Mouse (Mus musculus): ENCODE data around the gene Inpp5b. TPM values are rescaled to one million over a fixed set of nuclear protein-coding genes. Genes with fewer than 3 reads are reported as not detected.
"Not testable (repeated sequence)": the region's sequence is repeated elsewhere in the genome, so short reads cannot be mapped to it uniquely, and the experiment has no call there.

The Inpp5b gene
- polyA plus RNA-seq, 1 experiment from 2014 or later, result 21.0 TPM

DNA sequence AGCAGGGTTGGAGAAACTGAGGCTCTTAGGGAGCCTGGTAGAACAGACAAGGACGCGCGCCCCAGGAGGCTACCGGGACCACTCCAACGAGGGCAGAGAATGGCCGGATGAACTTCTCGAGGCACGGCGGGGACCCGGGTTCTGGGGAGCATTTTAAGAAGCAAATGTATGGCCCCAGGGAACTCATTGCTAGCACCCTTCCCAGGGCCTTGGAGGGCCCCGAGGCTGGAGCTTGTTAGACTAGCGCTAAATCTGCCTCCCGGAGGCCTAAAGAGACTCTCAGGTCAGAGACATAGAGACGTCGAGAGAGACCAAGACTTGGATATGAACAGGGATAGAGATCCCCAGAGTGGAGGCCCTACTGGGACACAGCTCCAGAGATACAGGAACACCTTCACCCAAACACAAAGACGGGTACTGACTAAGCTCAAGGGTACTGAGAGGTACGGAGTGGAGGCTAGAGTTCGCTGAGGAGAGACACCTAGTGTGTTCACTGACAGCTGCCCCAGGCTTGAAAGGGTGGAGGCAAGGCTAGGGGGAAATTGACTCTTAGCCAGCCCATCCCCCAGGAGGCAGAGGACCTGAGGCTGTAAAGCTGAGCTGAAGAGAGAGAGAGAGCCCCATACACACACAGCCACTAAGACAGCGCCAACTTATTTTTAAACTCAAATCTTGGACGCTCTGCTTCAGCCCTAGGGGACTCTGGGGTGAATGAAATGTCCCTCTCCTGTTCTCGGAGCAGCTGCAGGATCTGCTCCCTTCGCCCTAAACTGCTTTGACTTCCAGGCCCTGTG is 40.4 kb upstream of the Inpp5b start:
- WGBS, result 4% methylated on average over 22 of the region's 22 CpGs
- no peaks in the 10 kb centered on the region for H3K9me3 ChIP-seq (ENCODE audit: control insufficient read depth, low read length)
- peak overlapping the region; percentile 49 for H3K4me3 ChIP-seq (replicated peaks; ENCODE audit: low read length)
- H3K27ac ChIP-seq, result no peak overlapping the region
- ATAC-seq (ENCODE audit: low FRiP score) (no peak), DNase-seq (ENCODE audit: low spot score) (no peak)
- peaks cover 29% of the 10 kb centered on the region for H3K27me3 ChIP-seq (ENCODE audit: control insufficient read depth, insufficient read depth, low read length)
- H3K36me3 ChIP-seq (replicated peaks; ENCODE audit: control insufficient read depth, insufficient read depth), result no peaks in the 10 kb centered on the region
- peak overlapping the region; percentile 65 for H3K9ac ChIP-seq
- H3K4me1 ChIP-seq (replicated peaks; ENCODE audit: control insufficient read depth, insufficient read depth, low read length), result peaks cover 13% of the 10 kb centered on the region
- peak overlapping the region; percentile 88 for H3K4me2 ChIP-seq (replicated peaks)

DNA sequence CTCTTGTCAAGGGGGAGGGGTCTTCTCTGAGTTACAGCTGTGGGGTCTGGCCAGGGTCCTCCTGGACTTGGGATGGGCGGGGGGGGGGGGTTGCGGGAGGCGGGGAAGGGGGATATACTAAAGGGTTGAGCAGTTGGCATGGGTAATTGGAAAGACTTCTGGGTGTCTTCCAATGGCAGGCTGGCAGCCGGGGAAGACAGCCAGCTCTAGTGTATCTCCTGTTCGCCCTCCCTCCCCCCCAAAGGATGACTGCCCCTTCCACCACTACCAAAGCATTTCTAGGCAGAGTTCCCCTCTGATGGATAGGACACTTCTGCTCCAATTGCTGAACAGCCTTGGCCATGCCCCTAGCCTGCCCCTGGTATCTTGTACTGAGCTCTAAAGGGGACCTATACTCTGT is 39.7 kb upstream of the Inpp5b start:
- H3K36me3 ChIP-seq (replicated peaks; ENCODE audit: control insufficient read depth, insufficient read depth), result no peaks in the 10 kb centered on the region
- H3K9me3 ChIP-seq (ENCODE audit: control insufficient read depth, low read length), result no peaks in the 10 kb centered on the region
- H3K9ac ChIP-seq, result no peak overlapping the region
- DNase-seq (ENCODE audit: low spot score), result no peak
- H3K4me1 ChIP-seq (replicated peaks; ENCODE audit: control insufficient read depth, insufficient read depth, low read length), result peaks cover 13% of the 10 kb centered on the region
- WGBS, result 39% methylated on average over 2 of the region's 5 CpGs
- H3K4me2 ChIP-seq (replicated peaks), result peak overlapping the region; percentile 88
- no peak overlapping the region for H3K27ac ChIP-seq
- peaks cover 28% of the 10 kb centered on the region for H3K27me3 ChIP-seq (ENCODE audit: control insufficient read depth, insufficient read depth, low read length)
- peak overlapping the region; percentile 49 for H3K4me3 ChIP-seq (replicated peaks; ENCODE audit: low read length)
- no peak for ATAC-seq (ENCODE audit: low FRiP score)

DNA sequence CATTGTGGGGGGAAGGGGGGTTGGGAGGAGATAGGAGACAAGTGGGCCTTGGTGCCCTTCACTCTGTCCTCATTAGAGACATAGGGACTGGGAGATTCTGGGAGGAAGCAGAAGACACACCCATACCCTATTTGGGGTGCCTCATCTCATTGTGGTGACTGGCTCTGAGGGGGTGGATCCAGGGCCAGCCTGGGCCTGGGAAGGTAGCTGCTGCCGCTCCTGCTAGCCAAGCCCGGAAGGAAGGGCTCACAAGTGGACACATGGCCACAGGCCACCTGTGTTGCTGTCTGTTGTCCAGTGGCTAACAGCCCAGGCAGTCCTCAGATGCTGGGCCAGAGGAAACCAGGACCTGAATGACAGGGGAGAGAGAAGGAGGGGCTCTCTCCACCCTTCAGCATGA is 38.2 kb upstream of the Inpp5b start:
- Histone ChIP-seq H3K27ac (no peak overlapping the region), H3K9me3 (ENCODE audit: control insufficient read depth, low read length) (no peaks in the 10 kb centered on the region), H3K4me2 (replicated peaks) (no peak overlapping the region), H3K9ac (no peak overlapping the region), H3K4me3 (replicated peaks; ENCODE audit: low read length) (no peak overlapping the region), H3K27me3 (ENCODE audit: control insufficient read depth, insufficient read depth, low read length) (peaks cover 28% of the 10 kb centered on the region), H3K4me1 (replicated peaks; ENCODE audit: control insufficient read depth, insufficient read depth, low read length) (peaks cover 13% of the 10 kb centered on the region), H3K36me3 (replicated peaks; ENCODE audit: control insufficient read depth, insufficient read depth) (no peaks in the 10 kb centered on the region)
- WGBS, result 31% methylated on average over 2 of the region's 2 CpGs
- ATAC-seq (ENCODE audit: low FRiP score) (no peak), DNase-seq (ENCODE audit: low spot score) (no peak)

DNA sequence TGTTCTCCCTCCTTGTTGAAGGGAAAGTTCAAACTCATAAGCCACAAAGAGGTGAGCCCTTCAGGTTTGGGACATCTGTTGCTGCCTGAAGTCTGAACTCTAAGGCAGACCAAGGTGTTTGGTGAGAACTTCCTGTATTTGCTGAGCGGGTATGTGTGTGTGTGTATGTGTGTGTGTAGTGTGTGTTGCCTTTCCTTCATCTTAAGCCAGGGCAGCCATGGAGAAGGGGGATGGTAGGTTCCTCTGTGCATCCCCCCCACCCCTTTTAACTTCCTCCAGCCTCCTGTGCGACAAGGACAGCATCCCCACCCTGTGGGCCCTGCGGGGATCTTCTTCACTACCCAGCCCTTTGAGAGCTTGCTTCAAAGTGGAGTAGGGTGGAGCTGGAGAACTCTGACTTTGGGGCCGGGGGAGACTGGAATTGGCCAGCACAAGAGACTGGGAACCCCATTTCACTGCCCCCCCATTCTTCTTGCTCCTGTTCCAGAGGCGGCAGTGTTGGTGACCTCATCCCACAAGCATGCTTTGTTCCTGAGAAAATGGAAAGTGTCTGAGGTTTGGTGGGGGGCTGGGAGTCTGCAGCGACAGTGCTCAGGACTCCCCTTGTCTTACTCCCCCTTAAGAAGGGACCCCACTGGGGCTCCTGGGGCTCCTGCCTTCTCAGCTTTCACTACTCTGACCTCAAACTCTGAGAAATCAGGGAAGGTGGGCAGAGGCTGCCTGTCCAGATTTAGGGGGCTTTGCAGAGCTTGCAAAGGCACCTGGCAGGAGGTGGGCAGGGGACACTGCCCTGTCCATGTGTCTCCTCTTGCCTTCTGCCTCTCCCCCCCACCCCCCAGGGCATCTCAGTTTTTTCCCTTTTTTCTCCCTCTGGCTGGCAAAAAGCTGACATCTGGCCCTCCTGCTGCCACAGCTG is 37.5 kb upstream of the Inpp5b start:
- H3K4me1 ChIP-seq (replicated peaks; ENCODE audit: control insufficient read depth, insufficient read depth, low read length), result peaks cover 19% of the 10 kb centered on the region
- H3K4me3 ChIP-seq (replicated peaks; ENCODE audit: low read length), result no peak overlapping the region
- peaks cover 28% of the 10 kb centered on the region for H3K27me3 ChIP-seq (ENCODE audit: control insufficient read depth, insufficient read depth, low read length)
- H3K4me2 ChIP-seq (replicated peaks), result peak overlapping the region; percentile 6; the same call in 1 of the 2 replicates
- 8% methylated on average over 6 of the region's 6 CpGs for WGBS
- H3K36me3 ChIP-seq (replicated peaks; ENCODE audit: control insufficient read depth, insufficient read depth), result no peaks in the 10 kb centered on the region
- DNase-seq (ENCODE audit: low spot score) (no peak), ATAC-seq (ENCODE audit: low FRiP score) (no peak)
- no peaks in the 10 kb centered on the region for H3K9me3 ChIP-seq (ENCODE audit: control insufficient read depth, low read length)
- H3K9ac ChIP-seq, result 0 out of 2 replicates have a peak overlapping the region, but pooled peaks have one; percentile 10
- peak overlapping the region; percentile 52 for H3K27ac ChIP-seq

DNA sequence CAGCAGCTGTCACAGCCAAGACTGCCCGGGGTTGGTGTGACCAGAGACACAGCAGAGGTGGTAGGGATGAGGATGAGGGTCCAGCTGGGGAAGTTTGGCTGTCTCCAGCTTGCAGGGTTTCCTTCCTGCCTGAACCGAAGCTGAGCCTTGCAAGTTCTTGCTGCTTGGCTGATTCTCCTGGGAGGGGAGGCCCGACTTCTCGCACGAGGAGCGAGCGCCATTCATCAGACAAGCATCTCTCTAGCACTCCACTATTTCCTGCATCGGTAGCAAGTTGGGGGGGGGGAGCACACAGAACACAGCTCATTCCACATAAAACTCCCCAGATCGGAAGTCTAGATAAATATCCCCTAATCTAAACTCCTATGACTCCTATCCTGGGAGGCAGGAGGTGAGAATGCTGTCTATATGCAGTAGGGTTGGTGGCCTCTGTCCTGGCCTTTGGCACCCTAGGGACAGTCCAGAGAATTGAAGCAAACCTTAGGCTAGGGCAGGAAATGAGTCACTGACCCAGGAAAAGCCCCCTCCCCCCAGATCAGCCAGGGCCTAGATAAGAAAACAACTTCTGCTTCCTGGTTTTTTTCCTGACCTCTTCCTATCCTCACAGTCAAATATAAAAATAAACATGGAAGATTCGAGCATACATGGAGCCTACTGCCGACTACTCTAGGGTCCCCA is 36.7 kb upstream of the Inpp5b start:
- H3K27ac ChIP-seq, result peak overlapping the region; percentile 52; the same call in 1 of the 2 replicates
- DNase-seq (ENCODE audit: low spot score), result no peak
- WGBS, result 18% methylated on average over 11 of the region's 11 CpGs
- ATAC-seq (ENCODE audit: low FRiP score), result no peak
- H3K27me3 ChIP-seq (ENCODE audit: control insufficient read depth, insufficient read depth, low read length), result peaks cover 29% of the 10 kb centered on the region
- no peaks in the 10 kb centered on the region for H3K36me3 ChIP-seq (replicated peaks; ENCODE audit: control insufficient read depth, insufficient read depth)
- H3K4me2 ChIP-seq (replicated peaks), result peak overlapping the region; percentile 6; the same call in 1 of the 2 replicates
- no peak overlapping the region for H3K4me3 ChIP-seq (replicated peaks; ENCODE audit: low read length)
- H3K9me3 ChIP-seq (ENCODE audit: control insufficient read depth, low read length), result no peaks in the 10 kb centered on the region
- peaks cover 19% of the 10 kb centered on the region for H3K4me1 ChIP-seq (replicated peaks; ENCODE audit: control insufficient read depth, insufficient read depth, low read length)
- H3K9ac ChIP-seq, result 0 out of 2 replicates have a peak overlapping the region, but pooled peaks have one; percentile 10

DNA sequence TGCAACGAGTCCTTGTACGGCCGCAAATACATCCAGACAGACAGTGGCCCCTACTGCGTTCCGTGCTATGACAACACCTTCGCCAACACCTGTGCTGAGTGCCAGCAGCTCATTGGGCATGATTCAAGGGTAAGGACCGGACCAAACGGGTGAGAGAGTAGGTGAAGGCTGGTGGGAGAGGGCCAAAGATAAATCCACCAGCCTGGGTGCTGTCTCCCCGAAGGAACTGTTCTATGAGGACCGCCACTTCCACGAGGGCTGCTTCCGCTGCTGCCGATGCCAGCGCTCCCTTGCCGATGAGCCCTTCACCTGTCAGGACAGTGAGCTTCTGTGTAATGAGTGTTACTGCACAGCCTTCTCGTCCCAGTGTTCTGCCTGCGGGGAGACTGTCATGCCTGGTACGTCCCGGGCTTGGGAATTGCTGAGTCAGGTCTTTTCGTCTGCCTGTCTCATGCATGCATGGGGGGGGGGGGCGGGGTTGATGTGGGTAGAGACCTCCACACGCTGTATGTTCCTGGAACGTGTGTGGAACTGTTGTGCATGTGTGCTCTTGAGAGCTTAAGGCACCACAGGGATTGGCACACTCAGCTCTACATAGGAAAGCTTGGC is 35.9 kb upstream of the Inpp5b start:
- no peak overlapping the region for H3K9ac ChIP-seq
- WGBS, result 85% methylated on average over 23 of the region's 23 CpGs
- no peak overlapping the region for H3K4me2 ChIP-seq (replicated peaks)
- no peaks in the 10 kb centered on the region for H3K9me3 ChIP-seq (ENCODE audit: control insufficient read depth, low read length)
- H3K36me3 ChIP-seq (replicated peaks; ENCODE audit: control insufficient read depth, insufficient read depth), result no peaks in the 10 kb centered on the region
- no peak overlapping the region for H3K4me3 ChIP-seq (replicated peaks; ENCODE audit: low read length)
- H3K4me1 ChIP-seq (replicated peaks; ENCODE audit: control insufficient read depth, insufficient read depth, low read length), result peaks cover 20% of the 10 kb centered on the region
- ATAC-seq (ENCODE audit: low FRiP score), result no peak
- peaks cover 32% of the 10 kb centered on the region for H3K27me3 ChIP-seq (ENCODE audit: control insufficient read depth, insufficient read depth, low read length)
- DNase-seq (ENCODE audit: low spot score), result no peak
- H3K27ac ChIP-seq, result no peak overlapping the region

DNA sequence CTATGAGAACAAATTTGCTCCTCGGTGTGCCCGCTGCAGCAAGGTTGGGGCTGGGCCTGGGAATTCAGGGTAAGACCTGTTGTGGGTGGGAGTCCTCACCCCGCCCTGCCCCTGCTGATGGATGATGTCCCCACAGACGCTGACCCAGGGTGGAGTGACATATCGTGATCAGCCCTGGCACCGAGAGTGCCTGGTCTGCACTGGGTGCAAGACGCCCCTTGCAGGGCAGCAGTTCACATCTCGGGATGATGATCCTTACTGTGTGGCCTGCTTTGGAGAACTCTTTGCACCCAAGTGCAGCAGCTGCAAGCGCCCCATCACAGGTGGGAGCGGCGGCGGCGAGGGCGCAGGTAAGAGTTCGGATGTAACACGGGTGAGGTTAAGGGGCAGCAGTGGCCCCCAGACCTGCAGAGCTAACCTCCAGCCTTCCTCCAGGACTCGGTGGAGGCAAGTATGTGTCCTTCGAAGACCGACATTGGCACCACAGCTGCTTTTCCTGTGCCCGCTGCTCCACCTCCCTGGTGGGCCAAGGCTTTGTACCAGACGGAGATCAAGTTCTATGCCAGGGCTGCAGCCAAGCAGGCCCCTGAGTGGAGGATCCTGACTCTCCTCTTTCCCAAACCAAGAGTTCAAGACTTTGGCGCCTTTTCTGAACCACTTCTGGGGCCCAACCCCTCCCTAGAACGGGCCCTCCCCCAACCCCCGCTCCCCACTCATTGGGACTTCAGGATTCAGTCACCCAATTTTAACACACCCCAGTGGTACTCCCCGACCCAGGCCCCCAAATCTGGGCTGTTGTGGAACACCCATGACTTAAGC is 34.1 kb upstream of the Inpp5b start:
- Histone ChIP-seq H3K27me3 (ENCODE audit: control insufficient read depth, insufficient read depth, low read length) (peaks cover 22% of the 10 kb centered on the region), H3K4me1 (replicated peaks; ENCODE audit: control insufficient read depth, insufficient read depth, low read length) (peaks cover 20% of the 10 kb centered on the region)
- not testable (repeated sequence) for H3K36me3 ChIP-seq (replicated peaks; ENCODE audit: control insufficient read depth, insufficient read depth); H3K27ac ChIP-seq; H3K4me3 ChIP-seq (replicated peaks; ENCODE audit: low read length); H3K9me3 ChIP-seq (ENCODE audit: control insufficient read depth, low read length); ATAC-seq (ENCODE audit: low FRiP score); DNase-seq (ENCODE audit: low spot score); H3K9ac ChIP-seq; H3K4me2 ChIP-seq (replicated peaks)
- WGBS, result 90% methylated on average over 25 of the region's 25 CpGs

DNA sequence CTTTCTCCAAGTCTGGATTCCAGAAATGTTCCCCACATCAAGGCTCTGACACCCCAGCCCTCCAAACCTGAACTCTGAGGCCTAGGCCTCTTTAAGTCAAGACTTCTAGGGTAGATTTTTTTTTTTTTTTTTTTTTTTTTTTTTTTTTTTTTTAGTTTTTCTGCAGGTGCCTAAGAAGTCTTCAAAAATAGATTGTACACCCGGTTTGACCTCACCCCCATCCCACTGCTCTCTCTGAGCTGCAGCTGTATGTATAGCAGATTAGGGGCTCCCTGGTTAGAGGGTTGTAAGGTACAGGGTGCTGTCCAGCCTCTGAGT is 33.5 kb upstream of the Inpp5b start:
- not testable (repeated sequence) for H3K4me3 ChIP-seq (replicated peaks; ENCODE audit: low read length); H3K27ac ChIP-seq; H3K36me3 ChIP-seq (replicated peaks; ENCODE audit: control insufficient read depth, insufficient read depth); DNase-seq (ENCODE audit: low spot score); ATAC-seq (ENCODE audit: low FRiP score); H3K9me3 ChIP-seq (ENCODE audit: control insufficient read depth, low read length); H3K9ac ChIP-seq
- Histone ChIP-seq H3K27me3 (ENCODE audit: control insufficient read depth, insufficient read depth, low read length) (peaks cover 22% of the 10 kb centered on the region), H3K4me2 (replicated peaks) (0 out of 2 replicates have a peak overlapping the region, but pooled peaks have one; percentile 49), H3K4me1 (replicated peaks; ENCODE audit: control insufficient read depth, insufficient read depth, low read length) (peaks cover 20% of the 10 kb centered on the region)
- WGBS, result 0% methylated on average over 1 of the region's 1 CpGs

Data from hindbrain, embryonic 14.5 days (tissue).